Mouse (Mus musculus) granulocyte monocyte progenitor cell, adult 5-6 weeks (primary cell): ENCODE results near the gene Tulp2. TPM values are rescaled to one million over a fixed set of nuclear protein-coding genes. Genes with fewer than 3 reads are reported as not detected.
A peak's percentile ranks its signal among the peaks of the same experiment; 100 is the strongest.
"Not testable (repeated sequence)": the region's sequence is repeated elsewhere in the genome, so short reads cannot be mapped to it uniquely, and the experiment has no call there.

ENCODE experiments used
- ATAC-seq: replicated peaks from 2 replicates; pipeline ENCODE4 v1.8.0; 2016; ENCODE audit warnings: mild to moderate bottlenecking, moderate TSS enrichment, inconsistent platforms; ENCODE audit not compliant: poor library complexity, severe bottlenecking
- total RNA-seq, 2 experiments: library from RNA; stranded (forward) in 1 of 2; stranded (reverse) in 1 of 2; fragments of 200-712, 200-1000 nt in 1 of 2; fragments of >200 nt in 1 of 2; fragmentation: Nextera tagmentation in 1 of 2; gene quantifications; 2 replicates each; pipeline ENCODE4 v1.2.3; 2014 to 2017

Gene Tulp2
- total RNA-seq, 2 experiments from 2014 or later, result not detected

- ATAC-seq, result no peak
Measured at GRCm38 (mm10) chr7:45482166-45482565, 489 bp downstream of the Tulp2 start.

DNA sequence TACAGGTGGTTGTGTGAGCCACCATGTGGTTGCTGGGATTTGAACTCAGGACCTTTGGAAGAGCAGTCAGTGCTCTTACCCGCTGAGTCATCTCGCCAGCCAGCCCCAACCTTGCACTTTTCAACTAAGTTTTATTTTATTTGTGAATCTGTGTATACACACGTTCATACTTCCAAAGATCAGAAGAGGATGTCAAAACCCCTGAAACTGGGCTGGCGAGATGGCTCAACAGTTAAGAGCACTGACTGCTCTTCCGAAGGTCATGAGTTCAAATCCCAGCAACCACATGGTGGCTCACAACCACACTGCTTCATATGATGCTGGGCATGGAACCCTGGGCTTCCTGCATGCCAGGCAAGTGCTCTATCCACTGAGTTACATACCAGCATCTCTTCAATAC is 3.3 kb downstream of the Tulp2 start:
- not testable (repeated sequence) for ATAC-seq

DNA sequence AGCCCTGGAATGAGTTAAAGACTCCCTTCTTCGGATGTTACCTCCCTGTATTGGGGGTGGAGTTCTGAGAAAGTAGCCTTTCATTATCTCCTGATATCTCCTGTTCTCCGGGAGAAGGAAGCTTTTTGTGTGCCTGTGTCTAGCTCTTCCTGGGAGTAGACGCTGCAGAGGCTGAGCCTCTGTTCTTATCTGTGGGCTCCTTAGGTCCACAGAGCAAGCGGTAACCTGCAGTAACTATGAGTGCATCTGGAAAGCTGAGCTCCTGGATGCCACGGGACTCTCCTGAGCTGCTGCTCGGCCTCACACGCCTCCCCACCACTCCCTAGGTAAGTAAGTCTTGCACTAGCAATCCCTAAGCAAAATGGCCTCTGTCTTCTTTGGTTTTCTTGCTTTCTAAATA is 4.5 kb downstream of the Tulp2 start:
- ATAC-seq, result no peak

- ATAC-seq, result no peak
Measured at GRCm38 (mm10) chr7:45486761-45487415, 5.2 kb downstream of the Tulp2 start, which contains the start of gene Gm45808. Gene Gm45808 (minus strand): TSS chr7:45486811.

- no peak for ATAC-seq
Measured at GRCm38 (mm10) chr7:45487861-45488292, 6.2 kb downstream of the Tulp2 start.

- peak; percentile 96 for ATAC-seq
Measured at GRCm38 (mm10) chr7:45488293-45489204, 6.9 kb downstream of the Tulp2 start, which contains the start of gene Dhdh. Gene Dhdh (minus strand): TSS chr7:45488805.

- no peak for ATAC-seq
Measured at GRCm38 (mm10) chr7:45489578-45489977, 7.9 kb downstream of the Tulp2 start.

- ATAC-seq, result 0 out of 2 replicates have a peak, but pooled peaks have one; percentile 16
Measured at GRCm38 (mm10) chr7:45490822-45491221, 9.1 kb downstream of the Tulp2 start.

GRCm38 (mm10) chr7:45491264-45491663 is 9.6 kb downstream of the Tulp2 start:
- ATAC-seq, result no peak

GRCm38 (mm10) chr7:45492225-45492844 is 10.7 kb downstream of the Tulp2 start:
- ATAC-seq, result no peak

DNA sequence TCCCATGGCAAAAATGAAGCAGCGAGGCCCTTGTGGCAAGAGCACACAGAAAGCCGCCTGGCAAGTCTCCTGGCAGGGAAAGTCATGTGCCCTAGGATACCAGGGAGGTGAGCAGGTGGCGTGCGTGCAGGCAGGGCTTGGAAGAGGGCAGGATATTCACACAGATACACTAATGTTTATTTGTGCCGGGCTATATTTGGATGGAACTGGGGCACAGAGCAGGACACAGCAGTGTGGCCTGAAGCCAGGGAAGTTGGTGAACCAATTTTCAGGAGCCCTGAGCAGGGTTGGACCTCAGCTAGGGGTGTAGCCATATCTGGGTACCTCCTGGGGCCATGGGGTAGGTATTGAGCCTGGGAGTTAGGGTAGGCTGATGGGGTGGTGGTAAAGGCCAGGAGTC is 11.3 kb downstream of the Tulp2 start:
- ATAC-seq, result no peak

DNA sequence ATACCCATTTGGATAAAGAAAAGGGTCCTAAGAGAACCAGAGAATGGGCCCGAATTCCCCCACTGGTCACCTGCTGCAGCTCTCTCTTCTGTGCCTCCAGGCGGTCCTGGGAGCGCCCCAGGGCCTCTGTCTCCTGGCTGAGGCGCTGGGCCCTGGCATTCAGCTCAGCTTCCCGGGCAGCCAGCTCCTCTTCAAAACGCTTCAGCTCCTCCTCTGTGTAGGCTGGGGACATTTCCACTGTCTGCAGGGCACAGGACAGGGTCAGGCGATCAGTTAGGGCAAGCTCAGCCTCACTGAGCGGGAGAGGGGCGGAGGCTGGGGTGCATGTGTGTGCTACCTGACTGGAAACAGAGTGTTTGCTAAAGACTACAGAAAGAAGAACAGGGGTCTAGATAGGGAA is 12.9 kb downstream of the Tulp2 start:
- ATAC-seq, result no peak

- ATAC-seq, result no peak
Measured at GRCm38 (mm10) chr7:45498427-45498826, 16.8 kb downstream of the Tulp2 start.

DNA sequence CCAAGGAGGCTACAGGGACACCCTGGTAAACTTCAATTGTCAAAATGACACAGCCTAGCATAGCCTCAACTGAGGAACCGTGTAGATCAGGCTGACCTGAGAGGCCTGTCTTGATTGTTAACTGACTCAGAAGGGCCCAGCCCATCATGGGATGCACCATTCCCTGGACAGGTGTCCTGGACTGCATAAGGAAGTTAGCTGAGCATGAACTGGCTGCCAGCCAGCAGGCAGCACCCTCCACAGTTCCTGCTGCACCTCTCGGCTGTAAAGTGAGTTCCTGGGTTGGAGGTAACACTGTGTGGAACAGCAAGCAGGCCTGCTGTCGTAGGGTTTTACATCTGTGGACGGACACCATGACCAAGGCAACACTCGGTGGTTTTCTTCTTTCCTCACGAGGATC is 25.9 kb downstream of the Tulp2 start:
- ATAC-seq, result no peak

GRCm38 (mm10) chr7:45508561-45508960 is 26.9 kb downstream of the Tulp2 start:
- ATAC-seq, result peak; percentile 26

GRCm38 (mm10) chr7:45509181-45509882 is 27.7 kb downstream of the Tulp2 start:
- ATAC-seq, result no peak

- ATAC-seq, result peak; percentile 90
Measured at GRCm38 (mm10) chr7:45509912-45510787, 28.5 kb downstream of the Tulp2 start, which contains the start of gene Nucb1. Gene Nucb1 (minus strand): TSS chr7:45510406.

GRCm38 (mm10) chr7:45514411-45514810 is 32.7 kb downstream of the Tulp2 start:
- no peak for ATAC-seq

DNA sequence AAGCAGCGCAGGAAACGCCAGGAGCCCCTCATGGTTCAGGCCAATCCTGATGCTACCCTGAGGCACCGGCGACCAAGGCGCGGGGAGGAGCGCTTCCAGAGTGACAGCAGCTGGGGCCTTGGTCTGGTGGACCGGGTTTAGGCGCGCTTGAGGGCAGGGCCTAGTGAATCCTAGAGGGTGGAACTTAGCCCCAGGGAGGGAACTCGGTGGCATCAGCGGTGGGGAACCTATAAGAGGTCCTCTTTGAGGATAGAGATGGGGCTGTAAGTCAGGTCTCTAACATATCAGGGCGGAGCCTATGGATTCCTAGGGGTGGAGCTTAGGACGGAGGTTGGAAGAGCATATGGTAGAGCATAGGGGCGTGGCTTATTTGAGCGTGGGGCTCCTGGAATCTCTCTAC is 33.8 kb downstream of the Tulp2 start:
- ATAC-seq, result peak; percentile 50
